Mouse (Mus musculus) hindbrain, embryonic 11.5 days (tissue): ENCODE results near the gene Epgn. TPM values are rescaled to one million over a fixed set of nuclear protein-coding genes. Genes with fewer than 3 reads are reported as not detected.

ENCODE experiments used
- ATAC-seq: fragments of 200-750 bp; cut with Nextera tagmentation; 2 replicates; pipeline ENCODE4 v1.8.0; 2017; ENCODE audit warnings: mild to moderate bottlenecking, moderate TSS enrichment, moderate library complexity; ENCODE audit not compliant: low FRiP score
- DNase-seq: peaks from one replicate; pipeline ENCODE4 v3.0.0-alpha.2; 2015; ENCODE audit warnings: low spot score
- H3K27ac ChIP-seq: fragments of 300-500 bp; sonication (generic); 2 replicates; pipeline ENCODE4 v1.5.1; 2014; ENCODE audit warnings: mild to moderate bottlenecking, low read depth, low read length
- H3K27me3 ChIP-seq: fragments of 300-500 bp; sonication (generic); 2 replicates; pipeline ENCODE4 v1.6.1; 2014; ENCODE audit warnings: mild to moderate bottlenecking, low read length, moderate library complexity, mixed read lengths; ENCODE audit not compliant: control insufficient read depth, insufficient read depth
- H3K36me3 ChIP-seq: fragments of 300-500 bp; sonication (generic); 2 replicates; pipeline ENCODE4 v1.6.1; 2014; ENCODE audit warnings: mild to moderate bottlenecking, low read length, moderate library complexity, mixed read lengths; ENCODE audit not compliant: control insufficient read depth, insufficient read depth
- H3K4me1 ChIP-seq: fragments of 300-500 bp; sonication (generic); replicated peaks from 2 replicates; pipeline ENCODE4 v1.6.1; 2014; ENCODE audit warnings: low read length, mixed read lengths; ENCODE audit not compliant: control insufficient read depth, insufficient read depth
- H3K4me2 ChIP-seq: fragments of 300-500 bp; sonication (generic); replicated peaks from 2 replicates; pipeline ENCODE4 v1.6.1; 2014; ENCODE audit warnings: mild to moderate bottlenecking, low read depth, low read length
- H3K4me3 ChIP-seq: fragments of 300-500 bp; sonication (generic); 2 replicates; pipeline ENCODE4 v1.5.1; 2014; ENCODE audit warnings: low read depth, low read length
- H3K9ac ChIP-seq: fragments of 300-500 bp; sonication (generic); 2 replicates; pipeline ENCODE4 v1.6.1; 2014; ENCODE audit warnings: low read depth, low read length
- H3K9me3 ChIP-seq: fragments of 300-500 bp; sonication (generic); 2 replicates; pipeline ENCODE4 v1.6.1; 2016; ENCODE audit warnings: low read length; ENCODE audit not compliant: control insufficient read depth
- WGBS: fragments of 180-500 bp; shearing (Covaris S2); extraction: QIAGEN DNeasy Blood & Tissue Kit; methylation state at CpG from one replicate; pipeline ENCODE4 v1.1.7; 2014; 5-methylcytosine and 5-hydroxymethylcytosine counted together
- polyA plus RNA-seq: library from polyadenylated mRNA; unstranded; fragments of >200 nt; fragmentation: Nextera tagmentation; extraction: Ambion mirVana; gene quantifications from 2 replicates; pipeline ENCODE4 v1.2.1, GENCODE M21; 2014

The Epgn gene
- polyA plus RNA-seq, 1 experiment from 2014 or later, result 0.09 TPM

- Histone ChIP-seq H3K4me2 (no peak overlapping the region), H3K9ac (no peak overlapping the region), H3K9me3 (no peaks in the 10 kb centered on the region), H3K4me1 (no peaks in the 10 kb centered on the region), H3K4me3 (no peak overlapping the region), H3K27me3 (no peaks in the 10 kb centered on the region), H3K27ac (no peak overlapping the region), H3K36me3 (no peaks in the 10 kb centered on the region)
- no peak for DNase-seq
- ATAC-seq, result no peak
- 95% methylated on average over 2 of the region's 2 CpGs for WGBS
These were observed 3.4 kb downstream of the Epgn start for GRCm38 (mm10) chr5:91030629-91031028.

- no peak overlapping the region for H3K27ac ChIP-seq
- H3K4me1 ChIP-seq, result no peaks in the 10 kb centered on the region
- no peak for ATAC-seq
- no peaks in the 10 kb centered on the region for H3K36me3 ChIP-seq
- no peak for DNase-seq
- no peak overlapping the region for H3K9ac ChIP-seq
- no peaks in the 10 kb centered on the region for H3K27me3 ChIP-seq
- 90% methylated on average over 2 of the region's 2 CpGs for WGBS
- no peak overlapping the region for H3K4me3 ChIP-seq
- H3K9me3 ChIP-seq, result no peaks in the 10 kb centered on the region
- no peak overlapping the region for H3K4me2 ChIP-seq
These were observed 8.1 kb downstream of the Epgn start for GRCm38 (mm10) chr5:91035341-91035740.

GRCm38 (mm10) chr5:91036628-91037027, 9.4 kb downstream of the Epgn start:
- Histone ChIP-seq H3K4me1 (no peaks in the 10 kb centered on the region), H3K27me3 (no peaks in the 10 kb centered on the region), H3K4me2 (no peak overlapping the region), H3K9me3 (no peaks in the 10 kb centered on the region), H3K36me3 (no peaks in the 10 kb centered on the region), H3K9ac (no peak overlapping the region), H3K27ac (no peak overlapping the region), H3K4me3 (no peak overlapping the region)
- 94% methylated on average over 4 of the region's 4 CpGs for WGBS
- no peak for DNase-seq
- no peak for ATAC-seq

- H3K4me1 ChIP-seq, result no peaks in the 10 kb centered on the region
- WGBS, result 78% methylated on average over 2 of the region's 2 CpGs
- H3K4me3 ChIP-seq, result no peak overlapping the region
- no peak for ATAC-seq
- H3K9ac ChIP-seq, result no peak overlapping the region
- no peak overlapping the region for H3K4me2 ChIP-seq
- no peaks in the 10 kb centered on the region for H3K9me3 ChIP-seq
- no peaks in the 10 kb centered on the region for H3K36me3 ChIP-seq
- DNase-seq, result no peak
- H3K27ac ChIP-seq, result no peak overlapping the region
- no peaks in the 10 kb centered on the region for H3K27me3 ChIP-seq
These were observed 10.5 kb downstream of the Epgn start for GRCm38 (mm10) chr5:91037756-91038155.

- no peaks in the 10 kb centered on the region for H3K27me3 ChIP-seq
- H3K9ac ChIP-seq, result no peak overlapping the region
- DNase-seq, result no peak
- no peak overlapping the region for H3K27ac ChIP-seq
- H3K4me2 ChIP-seq, result no peak overlapping the region
- 27% methylated on average over 2 of the region's 2 CpGs for WGBS
- no peak overlapping the region for H3K4me3 ChIP-seq
- H3K36me3 ChIP-seq, result no peaks in the 10 kb centered on the region
- no peaks in the 10 kb centered on the region for H3K4me1 ChIP-seq
- H3K9me3 ChIP-seq, result no peaks in the 10 kb centered on the region
- ATAC-seq, result no peak
These were observed 11.3 kb downstream of the Epgn start for GRCm38 (mm10) chr5:91038547-91038946.

- H3K9me3 ChIP-seq, result no peaks in the 10 kb centered on the region
- ATAC-seq (no peak), DNase-seq (no peak)
- WGBS, result 84% methylated on average over 2 of the region's 2 CpGs
- no peak overlapping the region for H3K4me2 ChIP-seq
- H3K4me3 ChIP-seq, result no peak overlapping the region
- no peak overlapping the region for H3K27ac ChIP-seq
- H3K9ac ChIP-seq, result no peak overlapping the region
- H3K27me3 ChIP-seq, result no peaks in the 10 kb centered on the region
- no peaks in the 10 kb centered on the region for H3K4me1 ChIP-seq
- H3K36me3 ChIP-seq, result no peaks in the 10 kb centered on the region
These were observed 11.7 kb downstream of the Epgn start for GRCm38 (mm10) chr5:91038963-91039362.

GRCm38 (mm10) chr5:91047987-91048386, 20.7 kb downstream of the Epgn start:
- whole genome bisulfite sequencing, result 87% methylated on average over 6 of the region's 6 CpGs
- Histone ChIP-seq H3K9ac (no peak overlapping the region), H3K9me3 (no peaks in the 10 kb centered on the region), H3K4me3 (no peak overlapping the region), H3K36me3 (no peaks in the 10 kb centered on the region), H3K4me1 (no peaks in the 10 kb centered on the region), H3K4me2 (no peak overlapping the region), H3K27me3 (no peaks in the 10 kb centered on the region), H3K27ac (no peak overlapping the region)
- ATAC-seq (no peak), DNase-seq (no peak)

GRCm38 (mm10) chr5:91048397-91048796, 21.1 kb downstream of the Epgn start:
- no peak overlapping the region for H3K9ac ChIP-seq
- H3K27ac ChIP-seq, result no peak overlapping the region
- no peaks in the 10 kb centered on the region for H3K27me3 ChIP-seq
- no peaks in the 10 kb centered on the region for H3K9me3 ChIP-seq
- H3K36me3 ChIP-seq, result no peaks in the 10 kb centered on the region
- H3K4me2 ChIP-seq, result no peak overlapping the region
- DNase-seq (no peak), ATAC-seq (no peak)
- H3K4me1 ChIP-seq, result no peaks in the 10 kb centered on the region
- 92% methylated on average over 8 of the region's 8 CpGs for WGBS
- no peak overlapping the region for H3K4me3 ChIP-seq

GRCm38 (mm10) chr5:91072340-91072739, 45.1 kb downstream of the Epgn start:
- WGBS, result 79% methylated on average over 4 of the region's 4 CpGs
- Histone ChIP-seq H3K4me1 (no peaks in the 10 kb centered on the region; the same call in 1 of the 2 replicates), H3K36me3 (no peaks in the 10 kb centered on the region), H3K9me3 (no peaks in the 10 kb centered on the region), H3K4me2 (no peak overlapping the region), H3K27ac (no peak overlapping the region), H3K9ac (no peak overlapping the region), H3K4me3 (no peak overlapping the region), H3K27me3 (no peaks in the 10 kb centered on the region; the same call in 1 of the 2 replicates)
- ATAC-seq, result no peak
- DNase-seq, result no peak
